Mouse (Mus musculus) frontal cortex, adult 2 months (tissue): ENCODE measurements around the gene Tsc22d1. TPM values are rescaled to one million over a fixed set of nuclear protein-coding genes. Genes with fewer than 3 reads are reported as not detected.

Source experiments
- DNase-seq, 2 experiments: peaks; one replicate each; pipeline ENCODE4 v3.0.0; 2022; ENCODE audit warnings: low spot score in 1 of 2; ENCODE audit errors: extremely low spot score in 1 of 2
- polyA plus RNA-seq: library from polyadenylated mRNA; depleted of rRNA; stranded (reverse); fragments of >200 nt; gene quantifications from 2 replicates; pipeline ENCODE4 v1.2.3, GENCODE M21; 2012

Gene Tsc22d1
- polyA plus RNA-seq, 1 experiment: 386 TPM

DNA sequence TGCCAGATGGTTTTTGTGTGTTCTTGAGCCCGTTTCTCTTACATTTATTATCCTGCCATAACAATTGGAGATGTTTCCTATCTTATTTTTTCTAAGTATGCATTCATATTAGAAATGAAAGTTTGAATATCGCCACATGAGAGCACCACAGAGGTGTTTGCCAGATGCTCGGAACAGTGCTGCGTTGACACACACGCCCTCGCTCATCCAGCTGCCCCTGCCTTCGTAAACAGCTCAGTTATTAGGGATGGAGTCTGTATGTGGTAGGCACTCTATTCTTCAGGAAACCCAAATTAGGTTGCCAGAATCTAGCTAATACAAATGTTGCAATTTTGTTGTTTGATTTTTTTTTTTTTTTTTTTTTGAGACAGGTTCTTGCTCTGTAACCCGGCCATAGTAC is 18.1 kb downstream of the Tsc22d1 start:
- no peak for DNase-seq

DNA sequence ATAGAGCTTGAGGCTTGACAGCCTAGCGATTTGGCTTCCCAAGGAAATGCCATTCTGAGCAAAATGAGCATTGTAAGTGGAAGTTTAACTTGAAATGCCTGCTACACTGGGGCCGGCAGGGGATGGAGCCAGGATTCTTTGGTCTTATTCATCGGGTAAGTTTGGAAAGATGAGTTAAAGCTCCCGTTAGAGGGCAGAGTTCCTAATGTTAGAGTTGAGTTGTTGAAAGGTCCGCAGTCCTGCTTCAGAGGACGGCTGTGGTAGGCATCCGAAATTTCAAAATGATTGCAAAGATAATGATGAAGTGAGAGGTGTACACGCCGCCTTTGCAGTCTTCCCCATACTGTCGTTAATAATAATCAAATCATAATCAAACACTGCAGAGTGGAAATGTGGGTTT is 27.4 kb downstream of the Tsc22d1 start:
- DNase-seq: no peak

DNA sequence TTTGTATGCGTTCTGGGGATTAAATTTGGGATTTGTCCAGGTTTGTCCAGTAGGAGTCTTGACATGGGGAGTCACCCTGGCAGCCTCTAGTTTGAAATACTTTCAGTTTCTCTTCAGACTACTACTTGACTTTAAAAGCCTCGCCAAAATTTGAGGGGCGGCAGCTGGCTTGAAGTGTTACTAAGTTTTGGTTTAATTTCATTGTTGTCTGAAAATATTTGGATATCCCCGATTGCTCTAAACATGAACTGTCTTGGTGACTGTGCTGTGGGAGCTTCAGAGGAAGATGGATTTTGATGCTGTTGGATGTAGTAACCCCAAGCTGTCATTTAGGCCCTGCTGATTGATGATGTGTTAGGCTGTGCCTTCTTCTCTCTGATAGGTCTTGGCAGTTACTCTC is 34.2 kb downstream of the Tsc22d1 start:
- no peak for DNase-seq

- DNase-seq: peak in 1 of 2 experiments; percentile 49
Observed at GRCm38 (mm10) chr14:76451011-76451410, 36.2 kb downstream of the Tsc22d1 start.

GRCm38 (mm10) chr14:76452751-76453360 is 38.1 kb downstream of the Tsc22d1 start:
- no peak for DNase-seq

DNA sequence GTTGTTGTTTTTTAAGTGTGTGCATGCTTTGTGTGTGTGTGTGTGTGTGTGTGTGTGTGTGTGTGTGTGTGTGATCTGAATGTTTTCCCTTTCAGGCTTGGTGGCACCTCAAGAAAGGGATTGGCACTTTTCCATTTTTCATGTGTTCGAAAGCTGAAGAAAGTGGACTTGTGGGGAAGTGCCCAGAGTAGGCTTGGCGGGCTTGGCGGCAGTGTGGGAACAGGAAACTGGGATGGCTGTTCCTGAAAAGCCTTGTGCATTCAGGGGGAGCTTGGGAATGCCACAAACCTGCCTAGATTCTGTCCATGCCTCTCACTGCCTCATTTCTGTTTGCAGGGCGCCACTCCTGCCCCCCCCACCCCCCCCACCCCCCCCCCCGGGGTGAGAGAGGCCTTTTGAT is 39.9 kb downstream of the Tsc22d1 start:
- no peak for DNase-seq

- DNase-seq: peak in 1 of 2 experiments; percentile 22
Observed at GRCm38 (mm10) chr14:76455159-76455558, 40.4 kb downstream of the Tsc22d1 start.

DNA sequence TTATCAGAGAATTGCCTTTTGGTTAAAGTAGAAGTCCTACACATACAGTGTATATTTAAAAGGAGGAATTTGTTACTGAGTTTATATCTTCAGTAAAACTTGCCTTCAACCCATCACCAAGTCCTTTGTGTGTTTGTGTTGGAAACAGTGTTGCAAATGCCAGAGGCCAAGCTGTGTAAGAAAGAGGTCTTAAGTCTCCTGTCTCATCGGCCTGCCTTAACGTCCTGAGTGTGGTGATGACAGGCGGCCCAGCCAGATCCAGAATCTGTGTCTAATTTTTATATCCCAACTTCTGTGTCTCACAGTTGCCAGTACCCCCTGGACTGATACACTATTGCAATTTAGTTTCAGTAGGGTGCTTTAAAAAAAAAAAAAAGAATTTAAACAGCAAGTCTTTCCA is 42.9 kb downstream of the Tsc22d1 start:
- no peak for DNase-seq

- no peak for DNase-seq
Observed at GRCm38 (mm10) chr14:76460181-76460580, 45.4 kb downstream of the Tsc22d1 start.

DNA sequence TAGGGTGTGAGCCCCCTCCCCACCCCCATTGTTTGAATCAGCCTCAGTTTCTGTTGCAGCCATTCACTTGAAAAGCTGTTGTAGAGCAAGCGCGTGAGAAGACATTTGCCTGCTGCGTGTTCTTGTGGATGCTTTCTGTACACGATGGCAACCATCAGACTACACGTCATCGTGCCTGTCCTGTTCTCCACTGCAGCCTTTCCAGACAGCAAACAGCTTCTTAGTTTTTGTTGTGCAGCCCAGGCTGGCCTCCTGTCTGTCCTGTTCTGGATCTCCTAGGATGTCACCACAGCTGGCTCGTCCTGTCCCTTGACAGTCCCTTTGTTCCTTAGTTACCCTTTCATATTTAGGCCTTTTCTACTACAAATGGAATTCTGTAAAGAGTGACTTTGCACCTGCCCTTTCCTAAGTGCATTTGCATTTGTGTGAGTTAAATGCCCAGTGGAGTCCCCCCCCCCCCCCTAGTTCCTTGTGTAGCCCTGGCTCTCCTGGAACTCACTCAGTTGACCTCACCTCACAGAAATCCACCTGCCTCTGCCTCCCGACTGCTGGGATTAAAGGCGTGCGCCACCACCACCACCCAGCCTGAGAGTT is 46.5 kb downstream of the Tsc22d1 start:
- DNase-seq: no peak

DNA sequence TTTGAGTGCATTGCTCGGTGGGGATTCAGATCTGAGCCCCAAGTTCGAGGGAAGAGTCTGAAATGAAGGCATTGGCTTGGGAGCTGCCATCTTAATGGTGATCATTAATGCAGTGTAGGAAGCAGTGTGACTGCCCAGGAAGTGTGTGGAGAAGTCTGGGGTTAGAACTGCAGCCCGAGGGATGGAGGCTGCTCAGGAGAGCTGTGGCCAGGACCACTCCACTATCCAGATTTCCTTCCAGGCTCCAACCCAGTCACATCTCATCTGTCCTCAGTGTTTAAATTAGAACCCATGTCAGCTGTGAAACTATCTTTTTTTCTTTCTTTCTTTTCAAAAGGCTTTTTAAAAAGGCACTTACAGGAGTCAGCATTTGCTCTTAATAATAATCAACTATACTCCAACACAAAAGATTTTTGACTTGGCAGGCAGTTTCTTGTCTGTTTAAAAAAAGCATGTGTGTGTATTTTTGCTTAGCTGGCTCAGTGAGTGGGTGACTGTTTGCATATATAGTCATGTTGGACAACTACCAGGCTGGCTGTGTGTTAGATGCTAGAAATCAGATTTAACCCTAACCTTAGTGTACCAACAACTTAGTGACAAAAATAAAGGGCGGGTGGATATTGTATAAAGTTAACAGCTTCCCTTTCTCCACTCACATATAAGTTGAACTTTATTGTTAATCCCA is 48.8 kb downstream of the Tsc22d1 start:
- peak in 1 of 2 experiments; percentile 42 for DNase-seq

- no peak for DNase-seq
Observed at GRCm38 (mm10) chr14:76464967-76465366, 50.2 kb downstream of the Tsc22d1 start.

DNA sequence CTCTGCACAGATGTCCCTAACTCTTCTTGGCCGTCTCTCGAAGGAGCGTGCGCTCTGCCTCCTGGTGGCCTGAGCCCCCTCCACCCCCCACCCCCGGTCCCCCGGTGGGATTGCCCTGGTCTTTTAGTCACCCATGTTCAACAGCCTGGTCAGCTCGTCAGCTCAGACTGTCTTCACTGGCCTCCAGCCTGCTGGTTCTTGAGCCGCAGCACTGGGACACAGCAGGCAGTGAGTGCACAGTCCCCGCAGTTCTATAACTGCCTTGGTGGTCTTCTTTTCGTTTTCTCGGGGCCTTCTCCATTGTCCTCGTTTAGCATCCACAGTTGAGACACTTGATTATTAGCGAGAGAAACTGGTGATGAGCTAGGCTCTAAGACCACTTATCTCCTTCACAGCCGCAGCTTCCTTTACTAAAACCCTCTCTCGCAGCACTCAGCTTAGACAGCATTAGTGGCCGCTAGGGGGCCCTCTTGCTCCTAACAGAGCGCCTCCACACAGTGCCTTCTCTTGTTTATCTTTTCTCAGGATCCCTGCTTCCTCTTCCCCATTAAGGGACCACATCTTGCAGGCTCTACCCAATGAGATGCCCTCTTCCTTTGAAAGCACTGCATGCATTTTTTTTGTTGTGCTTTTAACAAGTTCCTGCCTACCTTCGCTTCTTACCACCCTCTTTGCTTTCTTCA is 52.0 kb downstream of the Tsc22d1 start:
- DNase-seq: peak in 1 of 2 experiments; percentile 80

- DNase-seq: no peak
Observed at GRCm38 (mm10) chr14:76467932-76468331, 53.2 kb downstream of the Tsc22d1 start.

- no peak for DNase-seq
Observed at GRCm38 (mm10) chr14:76471301-76471700, 56.5 kb downstream of the Tsc22d1 start.

DNA sequence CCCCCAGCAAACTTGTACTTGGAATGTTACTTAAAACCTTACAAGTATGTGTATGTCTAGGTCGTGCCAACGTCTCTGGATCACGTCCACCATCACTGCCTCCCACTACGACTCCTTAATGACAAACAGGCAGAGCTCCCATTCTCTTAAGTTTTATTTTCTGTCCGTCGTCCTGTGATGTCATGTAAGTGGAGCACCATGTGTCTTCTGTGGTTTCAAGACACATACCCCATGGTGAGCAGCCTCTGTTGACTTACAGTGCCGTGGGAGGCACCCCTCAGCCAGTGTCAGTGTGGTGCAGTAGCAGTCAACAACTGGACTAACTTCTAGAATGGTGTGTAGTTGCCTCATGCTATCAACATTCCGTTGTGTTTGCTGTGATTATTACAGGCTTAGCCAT is 57.7 kb downstream of the Tsc22d1 start:
- DNase-seq: no peak

GRCm38 (mm10) chr14:76473404-76473803 is 58.6 kb downstream of the Tsc22d1 start:
- DNase-seq: peak in 1 of 2 experiments; percentile 77

GRCm38 (mm10) chr14:76474165-76474564 is 59.4 kb downstream of the Tsc22d1 start:
- peak in 1 of 2 experiments; percentile 40 for DNase-seq

DNA sequence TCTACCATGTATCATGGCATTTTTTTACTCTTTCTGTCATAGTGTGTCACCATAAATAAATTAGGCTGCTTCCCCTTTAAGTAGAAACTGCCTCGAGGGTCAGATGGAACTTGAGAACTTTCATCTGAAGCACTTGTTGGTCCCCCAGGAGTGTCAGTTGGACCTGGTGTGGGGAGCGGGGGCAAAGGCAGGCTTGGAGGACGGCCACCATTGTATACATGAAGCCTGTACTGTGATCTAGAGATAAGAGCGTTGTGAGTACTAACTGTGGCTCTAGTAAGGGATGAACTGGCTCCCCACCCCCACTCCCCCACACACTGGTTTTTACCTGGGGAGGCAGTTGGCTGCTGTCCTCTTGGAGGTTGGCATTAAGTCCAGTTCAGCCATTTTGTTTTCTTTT is 62.0 kb downstream of the Tsc22d1 start:
- no peak for DNase-seq

GRCm38 (mm10) chr14:76478076-76478475 is 63.3 kb downstream of the Tsc22d1 start:
- no peak for DNase-seq

- peak in 1 of 2 experiments; percentile 39 for DNase-seq
Observed at GRCm38 (mm10) chr14:76478616-76479015, 63.9 kb downstream of the Tsc22d1 start.
